Mouse (Mus musculus): ENCODE results near the gene Itga6. TPM values are rescaled to one million over a fixed set of nuclear protein-coding genes. Genes with fewer than 3 reads are reported as not detected.
A peak's percentile ranks its signal among the peaks of the same experiment; 100 is the strongest.

The Itga6 gene
- polyA plus RNA-seq, 1 experiment: 160 TPM

GRCm38 (mm10) chr2:71760091-71760490 lies 14.7 kb downstream of the Itga6 start:
- Histone ChIP-seq H3K4me1 (ENCODE audit: control insufficient read depth, insufficient read depth, low read length) (peaks cover 29% of the 10 kb centered on the region), H3K27ac (ENCODE audit: insufficient read depth, low read depth, low read length) (no peak overlapping the region), H3K4me3 (ENCODE audit: insufficient read depth, low read length) (no peak overlapping the region)
- TF ChIP-seq CTCF (IDR thresholded peaks at IDR 0.05; ENCODE audit: low read depth, low read length) (no peak), POLR2A (IDR thresholded peaks at IDR 0.05; ENCODE audit: borderline replicate concordance, low read depth, low read length) (no peak)

GRCm38 (mm10) chr2:71761081-71761480 lies 15.7 kb downstream of the Itga6 start:
- TF ChIP-seq POLR2A (IDR thresholded peaks at IDR 0.05; ENCODE audit: borderline replicate concordance, low read depth, low read length) (no peak), CTCF (IDR thresholded peaks at IDR 0.05; ENCODE audit: low read depth, low read length) (no peak)
- peaks cover 28% of the 10 kb centered on the region for H3K4me1 ChIP-seq (ENCODE audit: control insufficient read depth, insufficient read depth, low read length)
- H3K27ac ChIP-seq (ENCODE audit: insufficient read depth, low read depth, low read length): no peak overlapping the region
- H3K4me3 ChIP-seq (ENCODE audit: insufficient read depth, low read length): no peak overlapping the region

GRCm38 (mm10) chr2:71764525-71764924 lies 19.1 kb downstream of the Itga6 start:
- TF ChIP-seq POLR2A (IDR thresholded peaks at IDR 0.05; ENCODE audit: borderline replicate concordance, low read depth, low read length) (no peak), CTCF (IDR thresholded peaks at IDR 0.05; ENCODE audit: low read depth, low read length) (no peak)
- H3K4me3 ChIP-seq (ENCODE audit: insufficient read depth, low read length): no peak overlapping the region
- H3K4me1 ChIP-seq (ENCODE audit: control insufficient read depth, insufficient read depth, low read length): peaks cover 14% of the 10 kb centered on the region
- H3K27ac ChIP-seq (ENCODE audit: insufficient read depth, low read depth, low read length): peak overlapping the region; percentile 34

GRCm38 (mm10) chr2:71764961-71765735 lies 19.7 kb downstream of the Itga6 start:
- TF ChIP-seq CTCF (IDR thresholded peaks at IDR 0.05; ENCODE audit: low read depth, low read length): no peak
- no peak for TF ChIP-seq POLR2A (IDR thresholded peaks at IDR 0.05; ENCODE audit: borderline replicate concordance, low read depth, low read length)
- H3K27ac ChIP-seq (ENCODE audit: insufficient read depth, low read depth, low read length): peak overlapping the region; percentile 34
- no peak overlapping the region for H3K4me3 ChIP-seq (ENCODE audit: insufficient read depth, low read length)
- H3K4me1 ChIP-seq (ENCODE audit: control insufficient read depth, insufficient read depth, low read length): peaks cover 14% of the 10 kb centered on the region

GRCm38 (mm10) chr2:71766007-71766406 lies 20.6 kb downstream of the Itga6 start:
- H3K4me3 ChIP-seq (ENCODE audit: insufficient read depth, low read length): no peak overlapping the region
- no peak overlapping the region for H3K27ac ChIP-seq (ENCODE audit: insufficient read depth, low read depth, low read length)
- peaks cover 14% of the 10 kb centered on the region for H3K4me1 ChIP-seq (ENCODE audit: control insufficient read depth, insufficient read depth, low read length)
- TF ChIP-seq CTCF (IDR thresholded peaks at IDR 0.05; ENCODE audit: low read depth, low read length): no peak
- TF ChIP-seq POLR2A (IDR thresholded peaks at IDR 0.05; ENCODE audit: borderline replicate concordance, low read depth, low read length): no peak

- Histone ChIP-seq H3K4me1 (ENCODE audit: control insufficient read depth, insufficient read depth, low read length) (peaks cover 14% of the 10 kb centered on the region), H3K4me3 (ENCODE audit: insufficient read depth, low read length) (no peak overlapping the region), H3K27ac (ENCODE audit: insufficient read depth, low read depth, low read length) (no peak overlapping the region)
- TF ChIP-seq POLR2A (IDR thresholded peaks at IDR 0.05; ENCODE audit: borderline replicate concordance, low read depth, low read length) (no peak), CTCF (IDR thresholded peaks at IDR 0.05; ENCODE audit: low read depth, low read length) (no peak)
These were observed 21.7 kb downstream of the Itga6 start for GRCm38 (mm10) chr2:71767019-71767610.

- peaks cover 5% of the 10 kb centered on the region for H3K4me1 ChIP-seq (ENCODE audit: control insufficient read depth, insufficient read depth, low read length)
- H3K27ac ChIP-seq (ENCODE audit: insufficient read depth, low read depth, low read length): no peak overlapping the region
- no peak for TF ChIP-seq POLR2A (IDR thresholded peaks at IDR 0.05; ENCODE audit: borderline replicate concordance, low read depth, low read length)
- TF ChIP-seq CTCF (IDR thresholded peaks at IDR 0.05; ENCODE audit: low read depth, low read length): no peak
- no peak overlapping the region for H3K4me3 ChIP-seq (ENCODE audit: insufficient read depth, low read length)
These were observed 26.3 kb downstream of the Itga6 start for GRCm38 (mm10) chr2:71771762-71772161.

- H3K4me1 ChIP-seq (ENCODE audit: control insufficient read depth, insufficient read depth, low read length): peaks cover 5% of the 10 kb centered on the region
- H3K27ac ChIP-seq (ENCODE audit: insufficient read depth, low read depth, low read length): no peak overlapping the region
- H3K4me3 ChIP-seq (ENCODE audit: insufficient read depth, low read length): no peak overlapping the region
- TF ChIP-seq POLR2A (IDR thresholded peaks at IDR 0.05; ENCODE audit: borderline replicate concordance, low read depth, low read length): no peak
- no peak for TF ChIP-seq CTCF (IDR thresholded peaks at IDR 0.05; ENCODE audit: low read depth, low read length)
These were observed 28.3 kb downstream of the Itga6 start for GRCm38 (mm10) chr2:71773714-71774113.

- TF ChIP-seq CTCF (IDR thresholded peaks at IDR 0.05; ENCODE audit: low read depth, low read length): no peak
- TF ChIP-seq POLR2A (IDR thresholded peaks at IDR 0.05; ENCODE audit: borderline replicate concordance, low read depth, low read length): no peak
- Histone ChIP-seq H3K4me1 (ENCODE audit: control insufficient read depth, insufficient read depth, low read length) (peaks cover 7% of the 10 kb centered on the region), H3K27ac (ENCODE audit: insufficient read depth, low read depth, low read length) (no peak overlapping the region), H3K4me3 (ENCODE audit: insufficient read depth, low read length) (no peak overlapping the region)
These were observed 29.0 kb downstream of the Itga6 start for GRCm38 (mm10) chr2:71774246-71774951.

GRCm38 (mm10) chr2:71775201-71775611 lies 29.8 kb downstream of the Itga6 start:
- TF ChIP-seq POLR2A (IDR thresholded peaks at IDR 0.05; ENCODE audit: borderline replicate concordance, low read depth, low read length) (no peak), CTCF (IDR thresholded peaks at IDR 0.05; ENCODE audit: low read depth, low read length) (no peak)
- H3K4me3 ChIP-seq (ENCODE audit: insufficient read depth, low read length): no peak overlapping the region
- H3K4me1 ChIP-seq (ENCODE audit: control insufficient read depth, insufficient read depth, low read length): peaks cover 12% of the 10 kb centered on the region
- H3K27ac ChIP-seq (ENCODE audit: insufficient read depth, low read depth, low read length): no peak overlapping the region
